Mouse (Mus musculus) kidney, postnatal 0 days (tissue): Measurements from ENCODE around the gene Zfp866. TPM values are rescaled to one million over a fixed set of nuclear protein-coding genes. Genes with fewer than 3 reads are reported as not detected.

ENCODE experiments used
- ATAC-seq: fragments of 200-750 bp; cut with Nextera tagmentation; replicated peaks from 2 replicates; pipeline ENCODE4 v1.8.0; 2017; ENCODE audit warnings: low read depth, moderate number of reproducible peaks, moderate TSS enrichment, moderate library complexity; ENCODE audit not compliant: low FRiP score
- DNase-seq: peaks from one replicate; pipeline ENCODE4 v3.0.0-alpha.2; 2016; ENCODE audit warnings: low spot score
- H3K27ac ChIP-seq: fragments of 300-500 bp; sonication (generic); 2 replicates; pipeline ENCODE4 v1.5.1; 2014; ENCODE audit warnings: mild to moderate bottlenecking
- H3K27me3 ChIP-seq: fragments of 300-500 bp; sonication (generic); 2 replicates; pipeline ENCODE4 v1.6.1; 2014; ENCODE audit warnings: low read length, mixed read lengths; ENCODE audit not compliant: insufficient read depth
- H3K36me3 ChIP-seq: fragments of 300-500 bp; sonication (generic); 2 replicates; pipeline ENCODE4 v1.6.1; 2014; ENCODE audit warnings: low read length, mixed read lengths; ENCODE audit not compliant: insufficient read depth
- H3K4me1 ChIP-seq: fragments of 300-500 bp; sonication (generic); replicated peaks from 2 replicates; pipeline ENCODE4 v1.6.1; 2014; ENCODE audit warnings: antibody characterized with exemption, low read length, mixed read lengths; ENCODE audit not compliant: insufficient read depth
- H3K4me2 ChIP-seq: fragments of 300-500 bp; sonication (generic); 2 replicates; pipeline ENCODE4 v1.6.1; 2014; ENCODE audit warnings: mild to moderate bottlenecking, low read length, moderate library complexity, mixed read lengths
- H3K4me3 ChIP-seq: fragments of 300-500 bp; sonication (generic); replicated peaks from 2 replicates; pipeline ENCODE4 v1.5.1; 2014; ENCODE audit warnings: low read depth, low read length
- H3K9ac ChIP-seq: fragments of 300-500 bp; sonication (generic); 2 replicates; pipeline ENCODE4 v1.6.1; 2014; ENCODE audit warnings: low read depth, low read length
- H3K9me3 ChIP-seq: fragments of 300-500 bp; sonication (generic); replicated peaks from 2 replicates; pipeline ENCODE4 v1.6.1; 2016; ENCODE audit warnings: low read length, inconsistent platforms, mixed read lengths
- CTCF ChIP-seq: IDR thresholded peaks from 2 replicates; pipeline ENCODE4 v1.5.1; 2016; ENCODE audit warnings: antibody characterized with exemption, low read depth, mild to moderate bottlenecking, moderate library complexity
- WGBS: fragments of 180-500 bp; shearing (Covaris S2); extraction: QIAGEN DNeasy Blood & Tissue Kit; methylation state at CpG from one replicate; pipeline ENCODE4 v1.1.7; 2014; 5-methylcytosine and 5-hydroxymethylcytosine counted together
- polyA plus RNA-seq: library from polyadenylated mRNA; unstranded; fragments of >200 nt; fragmentation: Nextera tagmentation; extraction: Ambion mirVana; gene quantifications from 2 replicates; pipeline ENCODE4 v1.2.1, GENCODE M21; 2015

The Zfp866 gene
- polyA plus RNA-seq, 1 experiment from 2014 or later = 14.7 TPM

GRCm38 (mm10) chr8:69801796-69802195 is 10.8 kb upstream of the Zfp866 start:
- no peak overlapping the region for H3K4me3 ChIP-seq
- TF ChIP-seq CTCF = no peak
- WGBS = 92% methylated on average over 4 of the region's 4 CpGs
- H3K9me3 ChIP-seq = no peaks in the 10 kb centered on the region
- H3K9ac ChIP-seq = no peak overlapping the region
- no peak overlapping the region for H3K4me2 ChIP-seq
- ATAC-seq (no peak), DNase-seq (no peak)
- H3K36me3 ChIP-seq = peaks cover 79% of the 10 kb centered on the region
- no peaks in the 10 kb centered on the region for H3K27me3 ChIP-seq
- H3K4me1 ChIP-seq = no peaks in the 10 kb centered on the region
- no peak overlapping the region for H3K27ac ChIP-seq

- H3K36me3 ChIP-seq = peaks cover 77% of the 10 kb centered on the region
- 93% methylated on average over 5 of the region's 5 CpGs for WGBS
- no peaks in the 10 kb centered on the region for H3K27me3 ChIP-seq
- H3K4me2 ChIP-seq = no peak overlapping the region
- no peak; the same call in 1 of the 2 replicates for TF ChIP-seq CTCF
- DNase-seq = no peak
- no peak for ATAC-seq
- H3K27ac ChIP-seq = no peak overlapping the region
- H3K9ac ChIP-seq = no peak overlapping the region
- no peaks in the 10 kb centered on the region for H3K4me1 ChIP-seq
- no peaks in the 10 kb centered on the region for H3K9me3 ChIP-seq
- H3K4me3 ChIP-seq = no peak overlapping the region
Measured at GRCm38 (mm10) chr8:69799946-69800345, 9.0 kb upstream of the Zfp866 start.

GRCm38 (mm10) chr8:69799261-69799660 is 8.3 kb upstream of the Zfp866 start:
- no peak overlapping the region for H3K9ac ChIP-seq
- peaks cover 78% of the 10 kb centered on the region for H3K36me3 ChIP-seq
- H3K4me3 ChIP-seq = no peak overlapping the region
- H3K4me2 ChIP-seq = no peak overlapping the region
- no peaks in the 10 kb centered on the region for H3K27me3 ChIP-seq
- 94% methylated on average over 8 of the region's 8 CpGs for WGBS
- DNase-seq (no peak), ATAC-seq (no peak)
- H3K9me3 ChIP-seq = no peaks in the 10 kb centered on the region
- no peak for TF ChIP-seq CTCF
- H3K27ac ChIP-seq = no peak overlapping the region
- H3K4me1 ChIP-seq = no peaks in the 10 kb centered on the region

GRCm38 (mm10) chr8:69797661-69798060 is 6.7 kb upstream of the Zfp866 start:
- H3K9ac ChIP-seq = no peak overlapping the region
- no peaks in the 10 kb centered on the region for H3K4me1 ChIP-seq
- H3K4me2 ChIP-seq = no peak overlapping the region
- WGBS = 95% methylated on average over 10 of the region's 10 CpGs
- DNase-seq = no peak
- H3K9me3 ChIP-seq = no peaks in the 10 kb centered on the region
- no peak for TF ChIP-seq CTCF
- no peak overlapping the region for H3K4me3 ChIP-seq
- H3K27me3 ChIP-seq = no peaks in the 10 kb centered on the region
- no peak overlapping the region for H3K27ac ChIP-seq
- no peak for ATAC-seq
- peaks cover 71% of the 10 kb centered on the region for H3K36me3 ChIP-seq

- Histone ChIP-seq H3K36me3 (peaks cover 64% of the 10 kb centered on the region), H3K27ac (no peak overlapping the region), H3K4me2 (no peak overlapping the region), H3K9me3 (no peaks in the 10 kb centered on the region), H3K9ac (no peak overlapping the region), H3K4me1 (peaks cover 8% of the 10 kb centered on the region; the same call in 1 of the 2 replicates), H3K4me3 (no peak overlapping the region), H3K27me3 (no peaks in the 10 kb centered on the region)
- 93% methylated on average over 16 of the region's 16 CpGs for WGBS
- TF ChIP-seq CTCF = no peak
- DNase-seq (no peak), ATAC-seq (no peak)
Measured at GRCm38 (mm10) chr8:69796721-69797345, 5.9 kb upstream of the Zfp866 start.

- Histone ChIP-seq H3K27me3 (no peaks in the 10 kb centered on the region), H3K4me2 (no peak overlapping the region), H3K4me3 (no peak overlapping the region), H3K36me3 (peaks cover 53% of the 10 kb centered on the region), H3K27ac (no peak overlapping the region), H3K9me3 (no peaks in the 10 kb centered on the region), H3K9ac (no peak overlapping the region), H3K4me1 (peaks cover 9% of the 10 kb centered on the region; the same call in 1 of the 2 replicates)
- no peak for TF ChIP-seq CTCF
- DNase-seq (no peak), ATAC-seq (no peak)
- WGBS = 93% methylated on average over 6 of the region's 6 CpGs
Measured at GRCm38 (mm10) chr8:69794901-69795300, 3.9 kb upstream of the Zfp866 start.

- peaks cover 46% of the 10 kb centered on the region for H3K36me3 ChIP-seq
- 88% methylated on average over 3 of the region's 3 CpGs for WGBS
Measured at GRCm38 (mm10) chr8:69794096-69794495, 3.1 kb upstream of the Zfp866 start.

More at GRCm38 (mm10) chr8:69794096-69794495, 3.1 kb upstream of the Zfp866 start:
- ATAC-seq (no peak), DNase-seq (no peak)
- no peak for TF ChIP-seq CTCF
- Histone ChIP-seq H3K4me1 (peaks cover 9% of the 10 kb centered on the region; the same call in 1 of the 2 replicates), H3K27ac (no peak overlapping the region), H3K27me3 (no peaks in the 10 kb centered on the region), H3K9me3 (no peaks in the 10 kb centered on the region), H3K4me2 (no peak overlapping the region), H3K4me3 (no peak overlapping the region), H3K9ac (no peak overlapping the region)
